Mouse (Mus musculus): ENCODE data around the gene Gm10282.

The Gm10282 gene

DNA sequence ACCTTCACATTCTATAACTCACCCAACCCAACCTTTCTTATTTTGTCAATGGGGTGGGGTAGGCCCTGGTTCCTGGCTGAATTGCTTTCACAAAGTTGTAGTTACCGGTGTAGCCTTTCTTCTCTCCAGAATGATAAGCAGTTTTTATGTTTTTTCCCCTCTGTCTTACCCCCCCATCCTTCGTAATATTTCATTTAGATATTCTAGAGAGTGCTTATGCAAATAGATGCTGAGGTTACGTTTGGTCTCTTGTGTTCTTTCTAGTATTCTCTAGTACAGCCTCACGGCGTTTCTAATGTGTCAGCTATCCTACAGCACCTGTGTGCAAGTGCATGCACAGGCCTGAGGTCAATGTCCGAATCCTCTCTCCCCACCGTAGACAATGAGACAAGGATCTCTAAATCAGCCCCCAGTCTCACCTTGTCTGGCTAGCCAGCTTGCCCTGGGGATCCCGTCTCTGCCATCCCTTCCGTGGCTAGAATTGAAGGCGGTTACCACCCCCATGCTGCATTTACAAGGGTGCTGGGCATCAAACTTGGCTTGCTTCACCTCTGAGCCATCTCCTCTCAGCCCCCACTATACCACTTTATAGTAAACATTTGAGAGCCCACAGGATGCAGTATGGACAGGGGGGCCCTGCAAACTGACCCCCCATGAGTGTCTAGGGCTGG lies 19.1 kb upstream of the Gm10282 start:
- peak in 1 of 2 experiments; percentile 23 for DNase-seq (ENCODE audit: low read depth in 1 of 2, low spot score in 2 of 2)

DNA sequence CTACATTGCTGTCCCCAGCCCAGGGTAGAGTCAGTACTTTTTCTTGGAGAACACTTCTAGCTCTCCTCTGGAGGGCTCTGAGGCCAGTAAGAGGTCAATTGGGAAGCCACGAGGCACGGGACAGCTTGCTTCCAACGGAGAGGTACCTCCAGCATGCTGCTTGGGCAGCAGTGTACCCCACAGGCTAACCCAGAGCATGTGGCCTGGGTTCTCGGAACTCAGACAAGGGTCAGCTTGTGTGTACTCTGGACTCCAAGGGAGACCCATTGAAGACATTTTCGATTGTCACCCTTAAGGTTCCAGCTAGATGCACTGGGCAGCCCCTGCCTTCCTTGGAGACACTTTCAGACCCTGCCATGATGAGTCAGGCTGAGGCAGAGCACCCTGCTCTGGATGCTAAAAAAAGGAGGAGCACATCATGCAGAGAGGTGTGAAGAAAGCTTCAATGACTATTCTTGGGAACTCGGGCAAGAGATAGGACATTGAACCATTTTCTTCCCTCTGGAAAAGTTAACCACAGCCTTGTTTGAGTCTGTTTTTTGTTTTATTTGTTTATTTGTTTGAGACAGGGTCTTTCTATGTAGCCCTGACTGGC lies 18.2 kb upstream of the Gm10282 start:
- DNase-seq (ENCODE audit: low read depth in 1 of 2, low spot score in 2 of 2): peak in 1 of 2 experiments; percentile 53

DNA sequence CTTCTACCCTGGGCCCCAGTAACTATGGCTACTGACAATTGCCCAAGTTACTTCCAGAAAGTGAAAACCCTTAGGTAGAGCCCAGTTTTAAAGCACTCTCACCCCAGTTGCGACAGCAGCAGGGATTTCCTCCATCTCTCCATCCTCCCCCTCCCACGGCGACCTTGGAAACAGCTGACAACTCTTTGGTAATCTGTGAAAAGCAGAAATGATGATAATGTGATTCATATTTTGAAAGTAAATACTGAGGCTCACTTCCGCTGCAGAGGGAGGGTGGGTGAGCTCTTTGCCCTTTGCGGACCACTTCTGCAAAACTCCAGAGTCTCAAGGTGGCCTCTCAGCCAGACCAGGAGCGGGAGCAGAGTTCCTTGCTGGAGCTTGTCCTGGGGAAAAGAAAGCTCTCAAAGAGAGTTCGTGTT lies 17.4 kb upstream of the Gm10282 start:
- DNase-seq (ENCODE audit: low read depth in 1 of 2, low spot score in 2 of 2): peak; percentile 90 to 93

DNA sequence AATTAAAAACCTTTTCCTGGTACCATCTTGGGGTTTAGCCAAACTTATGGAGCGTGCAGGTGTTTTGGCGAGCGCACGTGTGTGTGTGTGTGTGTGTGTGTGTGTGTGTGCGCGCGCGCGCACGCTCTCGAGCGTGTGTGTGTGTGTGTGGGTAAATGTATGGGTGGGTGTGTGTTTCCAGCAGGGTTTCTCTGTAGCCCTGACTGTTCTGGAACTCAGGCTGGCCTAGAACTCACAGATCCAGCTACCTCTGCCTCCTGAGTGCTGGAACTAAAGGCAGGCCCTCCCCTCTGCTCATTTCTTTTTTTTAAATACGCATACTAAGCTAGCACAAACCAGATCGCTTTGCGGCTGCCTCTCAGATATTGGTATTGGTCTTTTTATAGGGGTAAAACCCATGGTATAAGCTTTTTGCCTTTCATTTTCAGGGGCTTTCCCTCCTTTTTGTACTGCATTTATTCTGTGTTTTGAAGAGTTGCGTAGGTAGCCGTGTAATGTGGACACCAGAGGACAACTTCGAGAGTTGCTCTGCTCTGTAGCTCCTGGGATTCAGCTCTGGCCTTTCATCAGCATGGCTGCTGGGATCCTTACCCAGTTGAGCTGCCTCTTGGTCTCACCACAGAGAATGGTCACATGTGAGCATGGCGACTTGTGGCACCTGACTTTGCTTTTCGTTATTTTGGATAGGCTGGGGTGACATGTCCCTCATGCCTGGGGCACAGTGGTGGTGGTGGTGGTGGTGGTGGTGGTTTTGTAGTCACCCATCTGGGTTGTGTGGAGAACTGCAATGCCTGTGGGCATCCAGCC lies 16.8 kb upstream of the Gm10282 start:
- DNase-seq (ENCODE audit: low read depth in 1 of 2, low spot score in 2 of 2): peak in 1 of 2 experiments; percentile 4

DNA sequence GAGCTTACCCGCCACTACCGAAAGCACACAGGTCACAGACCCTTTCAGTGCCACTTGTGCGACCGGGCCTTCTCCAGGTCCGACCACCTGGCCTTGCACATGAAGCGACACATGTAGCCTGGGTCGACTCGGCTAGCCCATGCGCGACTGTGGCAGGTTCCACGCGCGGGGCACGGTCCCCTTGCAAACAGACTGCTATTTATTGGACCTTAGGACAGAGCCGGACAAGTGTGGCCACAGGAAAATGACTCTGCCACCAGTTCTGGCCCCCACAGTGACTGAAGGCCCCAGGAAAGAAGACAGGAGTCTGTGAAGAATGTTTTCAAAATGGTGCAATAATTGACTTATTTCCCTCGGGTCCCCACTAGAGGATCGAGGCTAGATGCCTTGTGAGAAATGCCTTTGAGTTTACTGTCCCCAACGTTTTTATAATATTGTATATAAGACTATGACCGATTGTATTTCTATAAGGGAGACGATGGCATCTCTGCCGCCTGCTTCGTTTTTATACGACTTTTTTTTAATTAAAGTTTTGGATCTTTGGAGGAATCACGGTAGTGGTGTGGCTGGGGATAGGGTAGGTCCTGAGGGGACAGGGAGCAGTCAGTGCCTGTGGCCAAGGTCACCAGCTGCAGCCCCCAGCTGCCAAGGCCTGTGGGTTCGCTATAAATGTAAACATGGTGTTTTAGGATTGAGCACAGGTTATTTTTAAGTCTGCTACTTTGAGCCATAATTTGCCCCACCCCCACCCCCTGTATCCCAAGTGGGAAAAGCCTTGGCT lies 15.9 kb upstream of the Gm10282 start:
- peak in 1 of 2 experiments; percentile 13 for DNase-seq (ENCODE audit: low read depth in 1 of 2, low spot score in 2 of 2)

DNA sequence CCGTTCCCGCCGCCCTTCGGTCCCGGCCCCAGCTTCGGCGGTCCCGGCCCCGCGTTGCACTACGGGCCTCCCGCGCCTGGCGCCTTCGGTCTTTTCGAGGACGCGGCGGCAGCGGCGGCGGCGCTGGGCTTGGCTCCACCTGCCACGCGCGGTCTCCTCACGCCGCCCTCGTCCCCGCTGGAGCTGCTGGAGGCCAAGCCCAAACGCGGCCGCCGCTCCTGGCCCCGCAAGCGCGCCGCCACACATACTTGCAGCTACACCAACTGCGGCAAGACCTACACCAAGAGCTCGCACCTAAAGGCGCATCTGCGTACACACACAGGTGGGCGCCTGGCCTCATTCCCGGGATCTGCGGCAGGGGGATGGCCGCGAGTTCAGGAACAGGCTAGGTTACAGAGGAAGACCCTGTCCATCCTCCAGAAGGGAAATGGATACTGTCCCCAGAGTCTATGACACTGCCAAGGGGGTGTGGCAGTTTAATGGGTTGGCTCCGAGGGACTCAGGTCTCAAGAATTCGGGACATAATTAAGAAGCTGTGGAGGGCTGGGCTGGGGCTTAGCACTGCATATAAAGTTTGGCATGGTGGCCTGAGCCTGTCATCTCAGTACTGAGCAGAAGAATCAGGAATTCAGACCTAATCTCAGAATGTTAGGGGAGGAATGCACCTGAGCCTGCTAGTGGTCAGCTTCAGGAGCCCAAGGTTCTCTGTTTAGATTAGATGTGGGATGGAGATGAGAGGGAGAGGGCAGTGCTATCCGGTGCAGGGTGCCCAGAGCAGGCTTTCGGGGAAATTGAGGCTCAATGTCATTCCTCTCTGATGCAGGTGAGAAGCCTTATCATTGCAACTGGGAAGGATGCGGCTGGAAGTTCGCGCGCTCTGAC lies 15.1 kb upstream of the Gm10282 start:
- DNase-seq (ENCODE audit: low read depth in 1 of 2, low spot score in 2 of 2): peak in 1 of 2 experiments; percentile 26

DNA sequence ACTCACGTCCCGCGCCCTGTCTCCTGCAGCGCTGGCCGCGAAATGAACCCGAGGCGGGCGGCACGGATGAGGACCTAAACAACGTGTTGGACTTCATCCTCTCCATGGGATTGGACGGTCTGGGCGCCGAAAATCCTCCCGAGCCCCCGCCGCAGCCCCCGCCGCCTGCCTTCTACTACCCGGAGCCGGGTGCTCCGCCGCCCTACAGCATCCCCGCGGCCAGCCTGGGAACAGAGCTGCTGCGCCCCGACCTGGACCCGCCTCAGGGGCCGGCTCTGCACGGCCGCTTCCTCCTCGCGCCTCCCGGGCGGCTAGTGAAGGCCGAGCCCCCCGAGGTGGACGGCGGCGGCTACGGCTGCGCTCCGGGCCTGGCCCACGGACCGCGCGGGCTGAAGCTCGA lies 14.3 kb upstream of the Gm10282 start:
- DNase-seq (ENCODE audit: low read depth in 1 of 2, low spot score in 2 of 2): no peak

DNA sequence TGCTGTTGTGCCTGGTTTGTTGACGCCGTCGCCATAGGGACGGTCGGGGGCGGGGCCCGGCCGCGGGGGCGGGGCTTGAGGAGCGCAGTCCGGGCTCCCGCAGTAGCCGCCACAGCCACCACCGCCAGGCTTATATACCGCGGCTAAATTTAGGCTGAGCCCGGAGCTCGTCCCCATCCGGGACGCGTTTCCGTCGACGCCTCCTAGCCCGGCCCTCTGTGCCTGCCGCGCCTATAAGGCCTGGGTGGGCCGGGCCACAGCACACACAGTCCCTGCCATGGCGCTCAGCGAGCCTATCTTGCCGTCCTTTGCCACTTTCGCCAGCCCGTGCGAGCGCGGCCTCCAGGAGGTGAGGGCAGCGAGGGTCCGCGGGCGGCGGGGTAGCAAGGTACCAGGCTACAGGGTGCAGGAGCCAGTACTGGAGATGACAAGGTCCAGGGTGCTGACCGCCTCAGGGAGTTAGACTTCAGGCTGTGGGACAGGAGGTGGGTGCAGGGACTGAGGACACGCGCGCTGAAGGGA lies 13.8 kb upstream of the Gm10282 start, which contains the start of gene Klf2:
TSS of gene Klf2 (plus strand) at position 233 of the 522 bp plus-strand sequence.
- peak; percentile 98 to 99 for DNase-seq (ENCODE audit: low read depth in 1 of 2, low spot score in 2 of 2)

DNA sequence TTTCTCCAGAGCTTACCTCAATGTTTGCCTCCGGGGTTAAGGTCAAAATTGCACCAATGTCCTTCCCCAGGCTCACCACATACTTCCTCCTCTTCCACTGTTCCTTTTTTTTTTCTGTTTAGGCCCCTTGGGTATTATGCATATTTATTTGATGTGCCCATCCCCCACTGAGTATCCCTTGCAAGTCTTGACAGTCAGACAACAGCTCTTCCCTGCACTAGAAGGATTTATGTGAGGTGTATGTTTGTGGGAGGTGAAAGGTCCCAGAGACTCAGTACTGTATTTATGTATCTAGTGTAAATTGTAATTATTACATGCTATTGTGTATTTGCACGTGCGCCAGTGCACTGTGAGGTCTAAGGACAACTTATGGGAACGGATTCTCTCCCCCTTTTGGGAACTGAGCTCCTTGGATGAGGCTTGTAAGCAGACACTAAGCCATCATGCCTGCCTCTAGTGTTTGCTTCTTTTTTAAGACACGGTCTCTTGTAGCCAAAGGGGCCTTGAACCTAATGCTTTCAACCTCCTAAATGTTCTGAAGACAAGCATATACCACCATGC lies 12.8 kb upstream of the Gm10282 start:
- peak in 1 of 2 experiments; percentile 49 for DNase-seq (ENCODE audit: low read depth in 1 of 2, low spot score in 2 of 2)

DNA sequence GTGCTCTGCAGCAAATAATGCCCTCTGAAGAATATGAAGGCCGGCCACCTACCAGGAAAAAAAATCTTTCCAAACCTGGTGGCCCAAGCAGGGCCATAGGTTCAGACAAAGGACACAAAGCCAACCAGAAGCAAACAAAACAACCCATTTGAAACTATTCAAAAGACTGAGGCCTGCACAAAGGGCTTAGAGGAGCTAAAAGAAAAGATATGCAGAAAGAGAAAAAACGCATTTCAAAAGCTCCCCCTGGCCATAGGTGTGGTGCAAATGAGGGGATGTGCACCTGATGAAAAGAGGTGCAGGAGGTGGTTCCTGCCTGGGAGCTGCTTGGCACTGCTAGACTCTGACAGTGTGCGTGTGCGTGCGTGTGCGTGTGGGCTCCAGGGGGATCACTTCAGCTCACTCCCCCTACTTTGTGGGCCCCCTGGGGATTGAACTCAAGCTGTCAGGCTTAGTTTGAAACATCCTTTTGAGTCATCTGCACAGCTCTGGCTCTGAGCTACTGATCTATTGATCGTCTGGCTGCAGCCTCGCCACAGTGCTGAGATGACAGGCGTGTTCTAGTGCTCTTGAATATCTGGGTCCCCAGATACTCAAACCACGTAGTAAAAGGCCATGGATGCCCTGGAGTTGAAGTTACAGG lies 11.1 kb upstream of the Gm10282 start:
- DNase-seq (ENCODE audit: low read depth in 1 of 2, low spot score in 2 of 2): no peak

DNA sequence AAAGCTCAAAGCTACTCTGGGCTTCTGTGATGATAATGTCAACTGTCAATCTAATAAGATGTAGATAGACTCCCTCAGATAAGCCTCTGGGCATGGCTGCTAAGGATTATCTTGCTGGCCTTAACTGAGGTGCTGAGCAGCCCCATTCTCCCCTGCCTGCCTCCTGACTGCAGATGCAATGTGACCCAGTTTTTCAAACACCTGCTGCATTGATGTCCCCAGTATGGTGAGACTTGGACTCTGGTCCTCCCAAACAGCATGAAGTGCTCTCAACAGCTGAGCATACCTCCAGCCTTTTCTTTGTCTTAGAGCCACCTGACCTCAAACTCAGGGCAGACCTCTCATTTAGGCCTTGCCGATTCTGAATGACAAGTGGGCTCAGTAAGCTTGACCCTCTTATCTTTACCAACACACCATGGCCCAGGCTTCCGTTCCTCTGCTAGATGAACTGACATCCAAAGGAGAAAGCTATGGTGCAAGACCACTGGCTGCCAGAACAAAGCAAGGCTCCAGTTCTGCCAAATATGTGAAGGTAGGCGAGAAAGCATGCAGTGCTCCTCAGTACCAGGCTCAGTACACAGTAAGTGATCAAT lies 8.0 kb upstream of the Gm10282 start:
- no peak for DNase-seq (ENCODE audit: low read depth in 1 of 2, low spot score in 2 of 2)

DNA sequence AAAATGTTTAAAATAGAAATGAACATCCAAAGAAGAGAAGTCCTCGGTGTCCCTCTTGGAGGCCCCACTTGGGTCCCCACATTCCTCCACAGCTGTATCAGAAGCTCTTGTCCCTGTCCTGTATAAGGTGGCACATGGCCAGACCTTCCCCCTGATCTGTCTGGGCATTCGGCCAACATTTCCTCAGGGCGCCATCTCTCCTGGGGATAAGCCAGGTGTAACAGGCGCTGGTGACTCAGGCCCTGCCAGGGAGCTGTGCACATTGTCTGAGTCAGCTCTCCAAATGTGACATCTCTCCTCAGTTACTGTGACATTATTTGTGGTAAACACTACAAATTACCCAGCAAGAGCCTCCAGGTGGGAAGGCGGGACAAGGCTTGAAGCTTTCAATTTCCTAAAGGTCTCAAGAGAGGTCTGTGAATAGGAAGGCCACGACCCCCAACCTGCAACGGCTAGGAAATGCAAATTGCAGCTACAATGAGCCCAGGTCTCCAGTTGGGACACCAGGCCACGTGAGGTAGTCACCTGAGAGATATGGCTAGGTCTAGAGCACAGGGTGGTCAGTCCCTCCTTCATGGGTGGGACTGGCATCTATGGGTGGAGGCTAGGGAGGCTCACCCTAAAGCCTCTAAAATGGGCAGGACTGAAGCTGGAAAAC lies 5.9 kb upstream of the Gm10282 start:
- no peak for DNase-seq (ENCODE audit: low read depth in 1 of 2, low spot score in 2 of 2)

DNA sequence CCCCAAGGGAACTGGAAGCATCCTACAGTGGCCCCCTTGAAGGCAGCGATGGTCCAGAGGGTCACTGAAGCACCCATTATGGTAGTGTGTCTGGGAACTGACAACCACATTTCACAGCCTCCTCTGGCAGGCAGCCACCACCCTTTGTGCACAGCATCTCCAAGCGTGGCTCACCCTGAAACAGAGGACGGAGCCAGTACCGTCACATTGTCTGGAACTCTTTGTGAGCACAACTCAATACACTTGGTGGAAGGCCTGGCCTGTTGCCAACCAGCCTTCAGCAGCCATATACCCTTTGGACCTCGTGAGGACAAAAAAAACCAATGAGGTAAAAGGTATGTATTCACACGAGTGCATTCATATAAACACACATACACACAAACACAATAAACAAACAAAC lies 3.2 kb upstream of the Gm10282 start:
- DNase-seq (ENCODE audit: low read depth in 1 of 2, low spot score in 2 of 2): no peak

DNA sequence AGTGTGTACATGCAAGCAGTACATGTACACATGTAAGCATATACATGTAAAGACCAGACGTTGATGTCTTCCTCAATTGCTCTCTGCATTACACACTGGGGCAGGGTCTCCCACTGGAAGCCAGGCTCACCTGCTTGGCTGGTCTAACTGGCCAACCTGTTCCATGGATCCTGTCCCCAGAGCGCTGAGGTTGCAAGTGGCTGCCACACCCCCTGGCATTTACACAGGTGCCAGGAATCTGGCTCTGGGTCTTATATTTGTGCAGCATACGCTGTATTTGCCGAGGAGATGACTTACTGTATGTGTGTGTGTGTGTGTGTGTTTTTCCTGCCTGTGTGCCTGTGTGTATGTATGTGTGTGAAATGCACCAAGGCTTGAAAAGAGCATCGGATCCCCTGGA lies 1.9 kb upstream of the Gm10282 start:
- DNase-seq (ENCODE audit: low read depth in 1 of 2, low spot score in 2 of 2): no peak

DNA sequence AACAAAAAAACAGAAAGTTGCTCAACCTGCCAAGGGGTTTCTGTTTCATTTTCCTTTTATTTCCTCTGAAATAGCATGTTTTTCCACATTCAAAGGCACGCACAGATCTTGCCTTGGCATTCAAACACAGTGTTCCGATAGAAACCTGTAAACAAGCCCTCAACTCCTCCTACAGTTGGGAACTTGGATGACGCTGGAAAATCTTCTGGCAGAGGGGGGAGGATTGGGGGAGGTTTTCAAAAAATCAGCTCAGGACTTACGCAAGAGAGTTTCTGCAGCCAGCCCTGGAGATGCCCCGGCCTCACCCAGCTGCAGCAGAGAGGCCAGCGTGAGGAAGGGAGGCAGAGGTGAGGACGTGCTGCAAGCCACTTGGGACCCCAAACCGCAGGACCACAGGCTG lies 1.4 kb downstream of the Gm10282 start:
- peak in 1 of 2 experiments; percentile 50 for DNase-seq (ENCODE audit: low read depth in 1 of 2, low spot score in 2 of 2)

DNA sequence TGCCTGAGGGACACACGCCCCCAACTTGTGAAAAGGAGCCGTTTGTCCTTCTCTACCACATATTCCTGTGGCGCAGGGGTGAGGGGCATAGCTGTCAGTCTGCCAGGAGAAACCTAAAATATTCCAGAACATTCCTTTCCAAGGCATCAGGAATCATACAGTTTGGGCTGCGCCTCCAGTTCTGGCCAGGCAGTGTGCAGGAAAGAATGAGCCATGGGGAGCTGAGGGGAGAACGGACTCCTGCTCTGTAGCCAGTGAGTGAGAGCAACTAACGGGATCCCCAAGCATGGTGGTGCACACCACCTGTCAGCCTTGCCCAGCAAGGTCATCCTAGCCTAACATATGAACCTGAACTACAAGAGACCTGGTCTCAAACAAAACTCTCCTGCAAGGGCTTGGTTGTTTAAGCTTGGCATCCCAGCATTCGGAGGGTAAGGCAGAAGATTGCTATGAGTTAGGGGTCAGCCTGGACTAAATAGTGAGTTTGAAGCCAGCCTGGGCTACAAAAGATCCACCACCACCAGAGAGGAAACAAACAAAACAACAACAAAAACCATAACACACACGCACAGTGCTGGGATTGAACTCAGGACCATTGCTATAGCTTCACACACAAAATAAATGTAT lies 2.0 kb downstream of the Gm10282 start:
- no peak for DNase-seq (ENCODE audit: low read depth in 1 of 2, low spot score in 2 of 2)

DNA sequence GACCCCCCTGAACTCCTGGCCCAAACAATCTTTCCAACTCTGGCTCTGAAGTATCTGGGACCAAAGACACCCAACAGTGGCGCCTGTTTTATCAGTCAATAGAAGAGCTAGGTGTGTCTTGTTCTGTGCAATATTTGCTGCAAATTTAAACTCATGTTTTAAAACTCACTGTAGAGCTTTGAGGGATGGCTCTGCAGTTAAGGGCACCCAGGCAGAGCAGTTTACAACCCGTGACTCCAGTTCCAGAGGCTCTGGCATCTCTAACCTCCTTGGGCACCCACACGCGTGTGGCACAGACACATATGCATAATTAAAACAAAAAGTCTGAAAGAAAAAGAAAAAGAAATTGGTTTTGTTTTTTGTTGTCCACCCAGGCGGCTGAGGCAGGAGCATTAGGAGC lies 3.6 kb downstream of the Gm10282 start:
- DNase-seq (ENCODE audit: low read depth in 1 of 2, low spot score in 2 of 2): no peak

All from monocyte, adult 2 months (primary cell).